Mouse (Mus musculus) liver, embryonic 14.5 days (tissue): ENCODE data around the gene Iqgap3.

Source experiments
- CTCF ChIP-seq: IDR thresholded peaks from 2 replicates; pipeline ENCODE4 v1.5.1; 2016; ENCODE audit warnings: antibody characterized with exemption, low read depth, control low read depth
- EP300 ChIP-seq: IDR thresholded peaks from 2 replicates; pipeline ENCODE4 v1.6.1; 2016; ENCODE audit warnings: antibody characterized with exemption, low read depth

- TF ChIP-seq CTCF (no peak), EP300 (no peak)
Observed at GRCm38 (mm10) chr3:88163847-88164246, 82.1 kb downstream of the Iqgap3 start.
